Mouse (Mus musculus) thymus, adult 2 months (tissue): ENCODE results near the gene Pparg.

Experiments used
- CTCF ChIP-seq: fragments of 200-500 bp; IDR thresholded peaks from 2 replicates; pipeline ENCODE4 v1.5.1; 2012; ENCODE audit warnings: mild to moderate bottlenecking, control low read depth, low read length, moderate library complexity, borderline replicate concordance; ENCODE audit not compliant: control insufficient read depth, poor library complexity, insufficient read depth; ENCODE audit errors: extremely low read depth
- POLR2A ChIP-seq: fragments of 200-500 bp; IDR thresholded peaks from 2 replicates; pipeline ENCODE4 v1.6.1; 2012; ENCODE audit warnings: mild to moderate bottlenecking, low read length, control low read depth, moderate library complexity; ENCODE audit not compliant: control insufficient read depth, poor library complexity, insufficient read depth; ENCODE audit errors: extremely low read depth

DNA sequence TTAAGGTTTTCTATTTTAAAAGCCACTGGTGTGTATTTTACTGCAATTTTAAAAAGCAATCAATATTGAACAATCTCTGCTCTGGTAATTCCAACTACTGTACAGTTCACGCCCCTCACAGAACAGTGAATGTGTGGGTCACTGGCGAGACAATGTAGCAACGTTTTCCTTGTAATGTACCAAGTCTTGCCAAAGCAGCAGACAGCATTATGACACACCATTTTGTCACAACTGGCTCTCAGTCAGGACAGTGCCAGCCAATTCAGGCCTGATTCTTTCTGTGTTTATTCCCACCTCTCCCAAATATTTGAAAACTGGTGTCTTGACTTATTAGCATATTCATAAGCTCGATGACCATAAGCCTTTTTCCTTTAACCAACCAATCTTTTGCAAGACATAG, 60.9 kb downstream of the Pparg start:
- TF ChIP-seq POLR2A (no peak), CTCF (no peak)
